Mouse (Mus musculus) c-Kit-positive CD71-positive TER-119-positive erythroid progenitor cells, embryonic 14.5 days (primary cell): ENCODE measurements around the gene Ssr1.

Experiments used
- DNase-seq: peaks from one replicate; pipeline ENCODE4 v3.0.0-alpha.2; 2013; ENCODE audit warnings: low spot score

The Ssr1 gene

DNA sequence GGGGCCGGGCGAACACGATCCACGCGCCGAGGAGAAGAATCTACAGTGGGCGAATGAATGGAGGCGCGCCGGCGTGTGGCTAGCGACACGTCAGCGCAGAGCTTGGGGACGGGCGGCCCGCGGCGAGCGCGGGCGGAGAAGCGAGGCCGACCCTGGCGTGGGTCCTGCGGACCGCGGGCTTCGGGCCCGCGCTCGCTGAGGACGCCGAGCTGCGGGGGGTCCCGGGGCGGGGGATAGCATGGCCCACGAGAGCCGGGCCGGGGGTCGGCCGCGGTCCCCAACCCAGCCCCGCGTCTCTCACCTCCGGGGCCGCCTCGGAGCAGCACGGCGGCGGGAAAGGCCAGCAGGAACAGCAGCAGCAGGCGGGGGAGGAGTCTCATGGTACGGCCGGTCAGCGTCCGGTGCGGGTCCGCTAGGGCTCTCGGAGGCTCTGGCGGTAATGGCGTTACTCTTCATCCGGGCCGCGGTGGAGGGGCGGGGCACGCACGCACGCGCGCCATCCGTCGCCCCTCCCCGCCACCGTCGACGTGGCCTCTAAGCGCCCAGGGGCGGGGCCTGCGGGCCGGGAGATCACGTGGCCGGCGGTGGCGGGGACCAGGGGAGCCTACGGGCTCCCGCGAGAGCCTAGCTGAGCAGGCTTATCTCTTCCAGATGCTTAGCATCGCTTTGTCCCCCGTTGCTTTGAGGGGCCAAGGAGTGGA lies at the start of gene Ssr1:
TSS of gene Ssr1 (minus strand) at position 514 of the 701 bp plus-strand sequence.
- peak; percentile 91 for DNase-seq

DNA sequence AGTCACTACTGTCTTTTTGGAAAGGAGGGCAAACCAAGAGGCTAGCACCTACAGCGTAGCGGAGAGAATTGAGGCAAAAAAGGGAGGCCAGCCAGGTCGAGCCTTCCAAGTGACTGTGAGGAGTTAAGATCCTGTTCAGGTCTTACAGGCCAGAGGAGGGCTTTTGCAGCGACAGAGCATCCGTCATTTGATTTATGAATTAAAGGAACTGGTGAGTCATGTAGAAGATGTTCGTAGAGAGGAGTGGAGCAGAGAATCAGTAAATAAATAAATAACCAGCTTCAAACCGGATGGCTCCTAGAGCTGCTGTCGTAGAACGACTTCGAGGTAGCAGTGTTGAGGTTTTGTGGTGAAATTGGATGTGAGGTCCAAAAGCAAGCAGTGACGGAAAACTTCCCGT lies 43.8 kb upstream of the Ssr1 start:
- no peak for DNase-seq

DNA sequence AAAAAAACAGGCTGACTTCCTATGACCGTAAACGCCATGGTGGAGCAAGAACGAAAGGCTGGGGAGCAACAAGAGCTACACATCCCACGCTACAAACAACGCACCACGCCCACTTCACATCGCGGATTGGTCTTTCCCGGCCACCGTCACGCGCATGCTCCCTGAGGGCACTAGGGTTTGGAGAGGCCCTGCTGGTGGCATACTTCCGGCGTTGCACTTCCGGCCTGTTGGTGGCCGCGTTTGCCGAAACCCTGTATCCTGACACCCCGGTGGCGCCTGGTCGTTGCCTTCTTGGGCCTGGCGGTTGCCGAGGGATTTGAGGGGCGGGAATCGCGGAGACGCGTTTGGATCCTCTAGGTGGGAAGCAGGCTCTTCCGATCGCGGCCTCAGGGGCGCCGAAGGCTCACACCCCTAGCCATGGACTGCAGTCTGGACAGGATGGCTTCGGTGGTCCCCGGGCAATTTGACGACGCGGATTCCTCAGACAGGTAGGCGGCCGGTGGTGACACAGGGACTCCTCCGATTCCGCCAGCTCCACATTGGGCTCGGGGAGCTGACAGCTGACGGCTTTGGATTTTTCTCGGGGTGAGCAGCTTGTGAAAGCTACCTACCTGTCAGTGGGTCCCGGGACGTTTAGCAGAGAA lies 43.1 kb upstream of the Ssr1 start, which contains the start of gene Cage1:
TSS of gene Cage1 (minus strand) at position 26 of the 644 bp plus-strand sequence.
- DNase-seq: peak; percentile 97

DNA sequence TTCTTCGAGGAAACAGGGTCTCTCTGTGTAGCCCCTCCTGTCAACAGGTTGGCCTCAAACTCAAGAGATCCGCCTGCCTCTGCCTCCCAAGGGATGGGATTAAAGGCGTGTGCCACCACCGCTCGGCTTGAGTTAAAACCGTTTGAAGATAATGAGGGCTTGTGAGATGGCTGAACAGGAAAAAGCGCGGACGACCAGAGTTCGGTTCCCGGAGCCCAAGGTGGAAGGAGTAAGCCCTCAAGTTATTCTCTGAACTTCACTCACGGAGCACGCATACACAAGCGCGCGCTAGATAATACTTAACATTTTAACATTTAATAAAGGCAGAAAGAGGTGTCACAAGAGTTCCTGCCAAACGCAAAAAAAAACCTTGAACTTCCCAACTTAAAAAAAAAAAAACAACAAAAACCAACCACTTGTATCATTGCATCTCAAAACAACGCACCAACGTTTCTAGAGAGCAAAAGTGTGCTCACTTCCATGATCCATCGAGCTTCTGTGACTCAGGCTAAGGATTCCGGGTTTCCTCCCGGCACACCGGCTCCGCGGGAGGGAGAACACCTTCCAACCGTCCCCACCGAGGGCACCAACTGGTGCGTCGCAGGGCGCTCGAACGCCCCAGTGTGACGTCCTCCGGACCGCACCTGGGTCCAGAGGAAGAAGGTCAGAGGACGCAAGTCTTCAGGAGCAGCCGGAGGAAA lies 42.5 kb upstream of the Ssr1 start, which contains the start of gene Riok1:
TSS of gene Riok1 (plus strand) at position 653 of the 701 bp plus-strand sequence.
- DNase-seq: peak; percentile 24

DNA sequence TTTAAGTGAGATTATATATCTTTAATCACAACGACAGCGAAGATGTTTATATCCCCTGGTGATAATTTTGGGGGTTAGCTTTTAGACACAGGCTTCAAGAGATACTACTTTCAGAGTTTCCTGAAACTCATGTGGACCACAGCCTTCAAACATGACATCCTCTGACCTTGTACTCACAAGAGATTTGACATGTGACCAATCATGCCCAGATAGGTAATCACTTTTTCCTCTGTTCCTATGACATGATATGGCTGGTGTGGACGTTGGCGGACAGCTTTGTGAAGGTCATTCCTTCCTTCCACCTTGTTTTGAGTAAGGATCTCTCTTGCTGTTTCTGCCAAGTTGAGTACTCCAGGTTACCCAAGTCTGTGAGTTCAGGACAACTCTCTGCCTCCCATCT lies 34.4 kb upstream of the Ssr1 start:
- no peak for DNase-seq

DNA sequence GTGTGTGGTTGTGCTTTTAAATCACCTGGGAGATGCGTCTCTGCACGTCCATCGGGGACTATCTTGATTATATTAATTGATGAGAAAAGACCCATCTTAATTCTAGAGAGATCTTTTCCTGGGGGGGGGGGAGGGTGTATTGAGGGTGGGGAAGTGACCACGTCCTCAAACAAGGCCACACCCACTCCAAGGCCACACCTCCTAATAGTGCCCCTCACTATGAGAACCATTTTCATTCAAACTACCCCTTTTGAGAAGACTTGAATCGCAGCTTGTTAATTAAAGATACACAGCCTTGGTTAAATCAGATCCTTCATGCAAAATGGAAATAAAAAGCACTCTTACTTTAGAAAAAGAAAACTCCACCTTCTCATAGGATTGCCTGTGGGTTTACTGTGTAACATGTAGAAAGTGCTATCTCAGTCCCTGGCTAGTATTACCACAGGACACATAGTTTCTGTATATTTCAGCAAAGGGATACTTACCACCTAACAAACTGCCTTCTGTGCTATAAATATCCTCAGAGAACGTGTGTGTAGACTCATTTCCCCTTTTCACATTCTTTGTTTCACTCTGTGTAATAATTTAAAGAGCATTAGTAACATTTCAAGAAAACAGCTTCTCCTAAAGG lies 33.7 kb upstream of the Ssr1 start:
- DNase-seq: no peak

DNA sequence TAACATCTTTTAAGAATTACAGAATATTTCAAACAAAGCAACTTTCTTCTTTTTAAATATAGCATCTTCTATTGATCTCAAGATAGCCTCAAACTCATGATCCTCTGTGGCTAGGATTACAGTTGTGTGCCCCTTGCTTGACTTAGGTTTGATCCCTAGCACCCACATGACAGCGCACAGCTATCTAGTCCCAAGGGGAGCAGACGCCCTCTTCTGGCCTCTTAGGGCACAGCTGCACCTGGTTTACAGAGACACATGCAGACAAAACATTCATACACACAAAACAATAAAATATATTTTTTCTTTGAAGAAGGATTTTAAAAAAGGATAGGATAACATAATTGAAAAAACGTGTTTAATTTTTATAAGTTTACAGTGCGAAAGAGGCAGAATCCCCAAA lies 31.9 kb upstream of the Ssr1 start:
- no peak for DNase-seq

DNA sequence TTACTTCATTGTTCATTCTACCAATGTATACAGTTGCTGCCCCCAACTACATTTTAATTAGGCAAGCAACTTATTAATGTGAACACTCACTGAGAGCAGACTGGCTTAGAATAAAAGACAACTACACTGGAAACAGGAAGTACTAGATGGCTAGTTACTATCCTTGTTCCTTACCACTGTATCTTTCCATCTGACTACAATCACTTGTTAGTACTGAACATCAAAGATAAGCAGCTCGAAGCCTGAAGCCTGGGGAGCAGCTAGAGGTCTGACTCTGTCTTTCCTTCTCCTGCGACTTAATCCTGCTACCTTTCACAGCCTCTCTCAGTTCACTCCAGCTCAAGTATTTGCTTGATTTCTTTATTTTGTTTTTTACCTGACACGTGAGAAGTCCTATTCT lies 24.8 kb upstream of the Ssr1 start:
- DNase-seq: no peak

DNA sequence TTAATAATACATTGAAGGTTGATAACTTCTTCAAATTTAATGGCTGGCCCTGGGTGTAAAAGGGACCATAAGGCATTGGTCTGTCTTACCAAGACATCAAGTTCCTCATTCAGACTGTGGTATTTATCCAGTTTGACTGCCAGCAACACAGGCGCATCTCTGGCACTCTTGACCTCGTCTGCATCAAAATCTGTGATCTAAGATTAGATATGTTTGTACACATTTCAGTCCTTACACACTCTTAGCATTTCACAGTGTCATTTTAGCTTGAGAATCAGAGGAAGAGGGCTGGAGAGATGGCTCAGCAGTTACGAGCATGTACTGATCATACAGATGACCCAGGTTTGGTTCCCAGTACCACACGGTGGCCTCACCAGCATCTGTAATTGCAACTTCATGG lies 21.6 kb upstream of the Ssr1 start:
- DNase-seq: no peak

DNA sequence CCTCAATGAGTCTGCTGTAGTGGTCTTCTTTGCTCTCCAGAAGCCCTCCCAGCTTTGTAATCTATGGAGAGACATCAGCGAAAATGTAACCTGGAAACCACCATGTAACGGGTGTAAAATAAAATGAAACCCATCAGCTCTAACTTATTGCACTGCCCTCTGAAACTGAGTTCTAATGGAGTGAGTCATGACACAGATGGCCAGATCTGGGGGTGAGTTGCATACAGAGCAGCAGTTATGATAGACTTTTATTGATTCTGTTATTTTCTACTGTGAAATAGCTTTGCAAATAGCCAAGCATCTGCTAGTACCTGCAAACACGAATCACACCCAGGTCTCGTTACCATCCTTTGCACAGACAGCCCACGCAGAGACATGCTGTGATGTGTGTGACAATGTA lies 18.4 kb upstream of the Ssr1 start:
- no peak for DNase-seq

DNA sequence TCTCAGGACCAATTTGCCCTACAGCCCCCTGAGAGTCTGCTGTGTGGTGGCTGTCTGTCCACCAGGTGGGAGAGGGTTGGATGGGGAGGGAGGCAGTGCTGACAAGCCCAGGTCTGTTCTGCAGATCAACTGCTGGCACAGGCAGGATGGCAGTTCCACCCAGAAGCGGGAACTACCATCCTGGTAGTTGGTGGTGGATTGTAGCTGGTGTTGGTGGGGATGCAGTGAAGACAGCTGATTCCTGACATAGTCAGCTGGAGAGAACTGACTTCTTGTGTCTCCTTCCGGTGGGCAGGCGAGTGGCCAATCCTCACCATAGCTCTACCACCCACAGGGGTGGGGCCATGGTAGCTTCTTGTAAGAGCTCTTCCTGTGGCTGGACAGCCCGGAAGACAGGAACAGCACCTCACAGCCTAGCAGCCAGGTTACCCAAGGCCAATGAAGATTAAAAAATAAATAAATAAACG lies 16.5 kb upstream of the Ssr1 start:
- DNase-seq: no peak

DNA sequence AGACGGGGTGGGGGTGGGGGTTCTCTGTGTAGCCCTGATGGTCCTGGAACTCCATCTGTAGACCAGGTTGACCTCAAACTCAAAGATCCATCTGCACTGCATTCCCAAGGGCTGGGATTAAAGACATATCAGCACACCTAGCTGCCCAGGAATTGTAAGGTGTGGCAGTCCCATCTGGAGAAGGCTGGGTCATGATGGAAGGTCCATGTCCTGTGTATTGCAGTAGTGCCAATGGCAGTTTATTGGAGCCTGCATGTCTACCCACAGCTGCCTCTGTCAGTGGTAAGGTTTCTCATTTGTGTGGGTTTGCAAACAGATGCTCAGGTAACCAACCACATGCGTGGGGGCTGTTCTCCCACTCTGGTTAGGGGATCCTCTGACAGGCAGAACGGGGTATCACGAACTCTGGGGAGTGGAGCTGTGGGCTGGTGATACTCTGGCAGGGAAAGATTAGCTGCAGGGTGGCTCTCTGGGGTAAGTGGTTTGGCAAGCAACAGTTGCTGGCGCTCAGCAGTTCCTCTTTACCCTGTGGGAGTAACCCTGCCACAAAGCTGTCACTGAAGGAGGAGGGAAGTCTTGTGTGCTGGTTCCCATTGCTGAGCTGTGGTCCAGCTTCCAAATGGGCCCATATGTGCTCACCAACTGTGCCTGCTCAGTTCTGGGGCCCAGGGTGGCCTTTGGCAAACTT lies 15.8 kb upstream of the Ssr1 start:
- DNase-seq: no peak

DNA sequence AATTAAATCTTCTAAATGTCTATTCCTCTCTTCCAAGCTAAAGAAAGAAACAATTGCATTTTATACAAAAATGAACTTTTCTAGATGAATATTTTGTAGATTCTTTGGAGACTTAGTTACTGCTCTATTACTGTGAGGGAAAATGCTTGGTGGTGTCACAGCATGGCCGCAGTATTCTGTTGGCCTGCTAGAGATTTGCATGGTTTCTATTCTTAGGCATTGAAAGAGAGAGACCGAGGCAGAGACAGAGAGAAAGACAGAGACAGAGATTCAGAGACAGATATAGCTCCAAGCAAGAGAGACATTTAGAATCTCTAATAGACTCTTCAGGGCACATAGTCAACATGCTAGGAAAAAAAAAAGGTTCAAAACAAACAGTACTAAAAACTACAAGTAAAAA lies 14.0 kb upstream of the Ssr1 start:
- DNase-seq: no peak

DNA sequence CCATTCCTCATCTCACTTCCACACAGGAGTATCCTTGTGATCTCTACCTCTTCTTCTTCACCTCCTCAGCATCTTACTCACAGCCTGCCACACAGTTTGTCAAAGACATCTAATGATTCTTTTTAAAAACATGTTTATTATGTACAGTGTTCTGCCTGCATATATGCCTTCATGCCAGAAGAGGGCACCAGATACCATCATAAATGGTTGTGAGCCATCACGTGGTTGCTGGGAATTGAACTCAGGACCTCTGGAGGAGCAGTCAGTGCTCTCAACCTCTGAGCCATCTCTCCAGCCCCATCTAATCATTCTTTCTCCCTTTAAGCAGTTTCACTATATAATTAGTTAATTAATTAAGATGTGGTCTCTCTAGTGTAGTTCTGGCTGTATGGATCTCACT lies 8.4 kb upstream of the Ssr1 start:
- DNase-seq: no peak

DNA sequence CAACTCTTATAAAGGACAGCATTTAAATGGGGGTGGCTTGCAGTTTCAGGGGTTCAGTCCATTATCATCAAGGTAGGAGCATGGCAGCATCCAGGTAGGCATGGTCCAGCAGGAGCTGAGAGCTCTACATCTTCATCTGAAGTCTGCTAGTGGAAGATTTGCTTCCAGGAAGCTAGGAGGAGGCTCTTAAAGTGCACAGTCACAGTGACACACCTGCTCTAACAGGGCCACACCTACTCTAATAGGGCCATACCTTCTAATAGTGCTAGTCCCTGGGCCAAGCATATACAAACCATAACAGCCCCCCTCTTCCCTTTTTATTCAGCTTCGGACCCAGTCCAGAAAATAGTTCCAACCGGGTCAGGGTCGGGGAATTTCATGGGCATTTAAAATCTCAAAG lies 5.7 kb upstream of the Ssr1 start:
- no peak for DNase-seq

DNA sequence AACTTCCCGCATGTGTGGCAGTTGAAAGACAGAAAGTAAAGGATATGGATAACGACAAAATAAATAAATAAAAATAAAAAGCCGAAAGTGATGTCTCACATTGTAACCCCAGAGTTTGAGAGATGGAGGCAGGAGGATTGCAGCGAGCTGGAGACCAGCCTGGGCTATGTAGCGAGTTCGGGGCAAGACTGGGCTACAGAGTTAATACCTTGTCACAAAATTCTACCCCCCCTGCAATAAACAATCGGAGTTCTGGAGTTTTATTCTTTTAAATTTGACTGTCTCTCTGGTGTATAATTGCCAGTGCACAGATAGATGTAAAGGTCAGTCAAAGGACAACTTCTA lies 360 bp upstream of the Ssr1 start:
- DNase-seq: no peak

DNA sequence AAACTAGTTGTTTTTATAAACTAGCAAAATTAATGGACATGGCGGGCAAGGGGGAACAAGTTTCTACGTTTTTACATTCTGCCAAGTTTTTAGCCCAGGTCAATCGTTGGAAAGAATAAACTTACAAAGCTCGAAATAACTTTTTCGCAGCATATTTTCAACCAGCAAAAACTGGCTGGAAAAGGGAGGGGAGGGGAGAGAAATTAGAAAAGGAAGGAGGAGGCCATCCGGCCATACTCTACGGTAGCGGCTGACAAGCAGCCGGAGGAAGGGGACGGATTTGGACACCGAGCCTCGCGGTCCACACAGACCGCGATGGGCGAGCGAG lies 677 bp downstream of the Ssr1 start:
- no peak for DNase-seq

DNA sequence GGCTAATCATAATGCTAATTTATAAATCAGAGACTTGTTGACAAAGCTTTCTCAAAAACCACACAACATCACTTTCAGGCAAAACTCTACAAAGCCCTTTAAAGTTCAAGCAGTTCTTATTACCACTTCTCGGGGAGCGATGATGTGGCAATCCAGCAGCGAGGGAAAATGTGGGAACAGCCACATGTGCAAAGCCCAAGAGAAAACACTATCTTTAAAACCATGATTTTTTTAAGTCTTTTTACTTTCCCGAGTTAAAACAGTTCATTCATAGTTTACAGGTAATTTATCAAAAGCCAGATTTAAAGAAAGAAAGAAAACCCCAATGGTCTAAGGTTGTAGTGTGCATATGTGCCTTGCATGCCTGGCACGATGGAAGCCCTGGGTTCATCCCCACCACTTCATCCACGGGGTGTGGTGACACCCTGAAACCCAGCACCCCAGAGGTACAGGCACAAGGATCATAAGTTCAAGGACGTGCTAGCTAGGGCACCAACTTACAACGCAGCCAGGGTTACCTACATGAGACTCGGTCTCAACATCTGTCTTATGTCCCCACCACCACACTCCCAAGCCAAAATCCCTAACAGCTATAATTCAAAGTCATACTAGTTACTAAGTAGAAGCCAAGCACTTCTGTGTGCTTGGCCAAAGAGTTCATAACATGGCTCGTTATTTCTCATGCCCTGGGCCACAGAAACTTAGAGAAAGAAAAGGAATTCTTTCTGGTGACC lies 1.2 kb downstream of the Ssr1 start:
- no peak for DNase-seq

DNA sequence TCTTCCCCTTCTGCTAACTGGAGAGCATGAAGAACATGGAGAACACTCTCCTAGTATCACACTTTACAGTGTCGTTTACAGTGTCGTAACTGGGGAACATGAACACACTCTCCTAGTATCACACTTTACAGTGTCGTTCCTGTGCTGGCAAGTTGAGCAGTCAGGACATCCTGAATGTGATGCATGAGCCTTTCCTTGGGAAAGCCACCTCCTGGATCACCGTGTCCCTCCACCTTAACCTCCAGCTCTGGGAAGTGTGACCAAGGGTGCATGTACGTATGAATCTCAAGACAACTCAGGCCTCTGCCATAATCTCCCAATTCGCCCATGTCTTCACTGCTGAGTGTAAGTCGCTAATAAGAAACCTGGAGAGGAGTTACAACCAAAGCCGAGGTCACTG lies 4.3 kb downstream of the Ssr1 start:
- no peak for DNase-seq

DNA sequence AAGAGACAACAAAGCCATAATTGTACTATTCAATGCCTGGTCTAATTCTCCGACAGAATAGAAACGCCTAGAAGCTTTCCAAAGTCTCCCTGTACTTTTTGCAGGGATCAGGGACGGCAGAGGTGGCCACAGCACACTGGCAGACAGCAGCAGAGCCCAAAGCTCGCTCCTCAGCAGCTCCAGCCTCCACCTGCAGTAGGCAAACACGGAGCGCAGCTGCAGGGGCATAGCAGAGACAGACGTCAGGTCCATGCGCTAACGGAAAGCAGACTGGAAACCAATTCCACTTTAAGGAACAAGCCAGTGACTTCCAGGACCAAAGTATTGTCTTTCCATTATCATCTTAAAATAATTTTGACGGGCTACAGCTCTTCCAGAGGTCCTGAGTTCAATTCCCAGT lies 7.9 kb downstream of the Ssr1 start:
- no peak for DNase-seq

DNA sequence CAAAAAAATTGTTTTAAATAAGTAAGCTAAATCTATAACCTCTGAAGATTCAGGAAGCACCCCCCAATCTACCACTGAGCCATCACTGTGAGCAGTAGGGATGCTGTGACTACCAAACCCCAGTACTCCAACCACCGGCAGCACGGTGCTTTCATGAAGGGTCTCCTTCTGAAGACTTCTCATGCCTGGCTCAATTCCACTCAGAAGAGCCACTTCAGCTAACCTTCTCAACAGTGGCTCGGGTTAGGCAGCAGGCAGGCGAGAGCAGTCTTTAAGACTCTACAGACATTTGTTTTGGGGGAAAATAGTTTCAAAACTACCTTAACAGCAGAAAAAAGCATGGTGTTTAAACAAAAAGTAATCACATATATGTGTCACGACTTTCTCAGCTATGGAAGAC lies 13.0 kb downstream of the Ssr1 start:
- no peak for DNase-seq

DNA sequence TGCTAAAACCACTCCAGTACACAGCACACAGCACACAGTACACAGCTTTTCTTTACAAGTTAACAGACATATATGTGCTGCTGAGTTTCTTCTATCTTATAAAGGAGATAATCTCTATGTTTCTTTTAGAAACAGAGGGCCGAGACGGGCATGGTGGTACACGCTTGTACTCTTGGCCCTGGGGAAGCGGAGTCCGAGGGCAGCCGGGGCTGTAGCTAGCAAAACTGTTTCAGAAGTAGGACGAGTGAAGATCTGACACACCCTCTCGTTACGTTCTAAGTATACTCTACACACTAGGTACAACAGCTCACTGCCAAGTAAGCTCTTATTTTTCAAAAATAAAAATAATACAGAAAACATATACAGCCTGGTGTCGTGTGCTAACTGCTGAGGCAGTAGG lies 13.7 kb downstream of the Ssr1 start:
- DNase-seq: no peak
